Mouse (Mus musculus): ENCODE results near the gene Chchd5.

GRCm38 (mm10) chr2:129129412-129129929 lies at the start of gene Chchd5:
- TF ChIP-seq CTCF (IDR thresholded peaks at IDR 0.05; ENCODE audit: low read depth) = no peak
- TF ChIP-seq EP300 (IDR thresholded peaks at IDR 0.05; ENCODE audit: low read depth) = peak; percentile 49; the same call in 1 of the 2 replicates

Measured in liver, postnatal 0 days (tissue).